Mouse (Mus musculus) layer of hippocampus, adult 9-10 months (tissue): Measurements from ENCODE around the gene Sgpp1.
"Not testable (repeated sequence)": the region's sequence is repeated elsewhere in the genome, so short reads cannot be mapped to it uniquely, and the experiment has no call there.

Source experiments
- DNase-seq: peaks from one replicate; pipeline ENCODE4 v3.0.0; 2022; ENCODE audit warnings: low spot score

Sgpp1 gene

DNA sequence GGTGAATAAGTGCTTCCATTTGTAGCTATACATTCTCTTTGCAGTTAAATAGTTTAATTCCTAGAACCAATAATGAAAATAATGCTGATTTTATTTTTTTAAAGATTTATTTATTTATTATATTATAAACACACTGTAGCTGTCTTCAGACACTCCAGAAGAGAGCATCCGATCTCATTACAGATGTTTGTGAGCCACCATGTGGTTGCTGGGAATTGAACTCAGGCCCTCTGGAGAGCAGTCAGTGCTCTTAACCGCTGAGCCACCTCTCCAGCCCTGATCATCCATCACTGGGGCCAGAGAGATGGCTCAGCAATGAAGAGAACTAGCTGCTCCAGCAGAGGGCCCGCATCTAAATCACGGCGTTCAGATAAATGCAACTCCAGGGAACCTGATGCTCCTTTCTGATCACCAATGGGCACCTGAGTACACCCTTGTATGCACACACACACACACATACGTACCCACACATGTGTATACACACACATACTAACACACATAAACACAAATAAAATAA is 3.5 kb downstream of the Sgpp1 start:
- DNase-seq = no peak

DNA sequence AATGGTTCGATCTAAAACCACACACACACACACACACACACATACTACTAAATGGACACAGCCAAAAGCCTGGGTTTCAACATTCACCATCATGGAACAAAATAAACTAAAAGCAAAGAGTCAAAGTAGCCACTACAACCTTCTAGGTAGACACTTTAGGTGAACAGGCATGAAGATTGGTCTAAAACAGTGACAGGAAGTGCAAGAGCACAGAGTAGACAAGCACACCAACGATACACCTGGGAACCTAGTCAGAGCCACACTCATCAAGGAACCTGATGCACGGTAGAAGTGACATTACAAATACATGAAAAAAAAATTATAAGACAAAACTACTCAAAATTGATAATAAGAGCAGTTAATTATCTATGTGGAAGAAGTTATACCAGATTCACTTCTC is 4.0 kb downstream of the Sgpp1 start:
- DNase-seq = no peak

DNA sequence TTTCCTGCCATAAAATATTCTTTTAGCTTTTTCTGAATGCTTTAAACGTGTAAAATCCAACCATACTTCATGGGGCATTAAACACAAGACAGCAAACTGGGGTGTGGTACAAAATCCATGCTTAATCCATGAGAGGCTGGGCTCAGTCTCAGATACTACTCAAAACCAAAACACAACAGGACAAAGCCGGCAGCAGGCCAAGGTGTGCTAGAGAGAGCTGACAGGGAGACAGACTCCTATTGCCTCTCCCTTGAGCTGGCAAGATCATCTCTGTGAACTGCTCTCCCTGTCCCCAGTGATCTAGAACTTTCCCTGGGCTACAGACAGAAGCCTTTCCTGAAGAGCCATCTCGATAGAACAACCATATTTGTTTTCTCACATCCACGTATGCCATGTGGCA is 5.1 kb downstream of the Sgpp1 start:
- DNase-seq = no peak

DNA sequence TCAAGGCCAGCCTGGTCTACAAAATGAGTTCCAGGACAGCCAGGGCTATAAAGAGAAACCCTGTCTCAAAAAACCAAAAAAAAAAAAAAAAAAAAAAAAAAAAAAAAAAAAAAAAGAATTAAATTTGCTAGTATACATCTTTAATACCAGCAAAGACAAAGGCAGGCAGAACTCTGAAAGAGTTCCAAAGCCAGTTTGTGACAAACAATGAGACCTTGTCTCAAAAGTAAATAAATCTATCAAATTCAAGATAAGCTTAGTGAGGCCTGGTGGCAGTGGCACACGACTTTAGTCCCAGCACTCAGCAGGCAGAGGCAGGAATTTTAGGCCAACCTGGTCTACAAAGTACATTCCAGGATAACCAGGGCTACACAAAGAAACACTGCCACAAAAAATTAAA is 5.7 kb downstream of the Sgpp1 start:
- no peak for DNase-seq

DNA sequence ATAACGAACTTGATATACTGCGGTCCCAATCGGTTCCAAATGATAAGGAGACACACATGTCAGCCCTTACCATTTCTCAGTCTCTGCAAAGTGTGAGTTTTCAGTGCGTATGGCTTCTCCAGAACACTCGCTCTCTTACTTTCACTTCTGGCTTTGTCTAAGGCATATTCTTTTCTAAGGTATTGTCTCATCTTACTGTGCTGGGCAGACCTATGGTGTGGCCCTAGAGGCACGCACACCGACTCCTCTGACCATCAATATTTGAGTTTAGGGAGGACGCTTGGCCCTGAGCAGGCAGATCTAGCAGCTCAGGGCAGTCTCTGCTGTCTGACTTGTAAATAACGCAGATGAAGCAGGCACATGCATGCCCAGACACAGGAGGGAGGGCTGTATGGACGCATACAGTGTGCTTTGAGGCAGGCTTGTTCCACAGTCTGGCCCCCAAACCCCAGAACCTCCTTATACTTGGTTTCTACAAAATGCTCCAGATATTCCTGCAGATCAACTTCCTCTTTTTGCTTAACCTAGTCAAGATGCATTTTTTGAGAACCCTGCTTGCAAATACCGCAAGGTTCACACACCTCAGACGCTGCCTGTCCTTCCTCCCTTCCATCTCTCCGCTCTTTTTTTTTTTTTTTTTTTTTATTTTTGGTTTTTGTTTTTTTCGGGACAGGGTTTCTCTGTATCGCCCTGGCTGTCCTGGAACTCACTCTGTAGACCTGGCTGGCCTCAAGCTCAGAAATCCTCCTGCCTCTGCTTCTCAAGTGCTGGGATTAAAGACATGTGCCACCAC is 8.0 kb downstream of the Sgpp1 start:
- no peak for DNase-seq

DNA sequence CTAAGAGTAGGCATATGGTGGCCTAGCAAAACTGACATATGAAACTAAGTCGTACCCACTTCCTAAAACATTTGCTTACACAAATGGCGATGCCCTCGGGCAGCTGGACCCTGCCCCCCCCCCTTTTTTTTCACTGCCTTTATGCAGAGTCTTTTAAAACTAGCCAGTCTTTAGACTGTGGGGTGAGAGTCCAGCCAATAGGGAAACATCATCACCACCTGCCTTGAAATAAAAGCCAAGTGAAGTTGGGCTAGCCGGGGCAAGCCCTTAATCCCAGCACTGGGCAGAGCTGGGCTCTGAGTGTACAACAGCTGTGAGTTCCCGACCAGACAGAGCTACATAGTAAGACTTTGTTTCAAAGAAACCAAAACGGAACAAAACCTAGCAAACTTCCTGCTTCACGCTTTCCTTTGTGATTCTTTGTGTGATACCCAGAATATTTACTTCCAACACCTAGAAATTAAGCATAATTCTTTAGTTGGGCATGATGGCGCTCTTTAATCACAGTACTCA is 9.1 kb downstream of the Sgpp1 start:
- DNase-seq = no peak

DNA sequence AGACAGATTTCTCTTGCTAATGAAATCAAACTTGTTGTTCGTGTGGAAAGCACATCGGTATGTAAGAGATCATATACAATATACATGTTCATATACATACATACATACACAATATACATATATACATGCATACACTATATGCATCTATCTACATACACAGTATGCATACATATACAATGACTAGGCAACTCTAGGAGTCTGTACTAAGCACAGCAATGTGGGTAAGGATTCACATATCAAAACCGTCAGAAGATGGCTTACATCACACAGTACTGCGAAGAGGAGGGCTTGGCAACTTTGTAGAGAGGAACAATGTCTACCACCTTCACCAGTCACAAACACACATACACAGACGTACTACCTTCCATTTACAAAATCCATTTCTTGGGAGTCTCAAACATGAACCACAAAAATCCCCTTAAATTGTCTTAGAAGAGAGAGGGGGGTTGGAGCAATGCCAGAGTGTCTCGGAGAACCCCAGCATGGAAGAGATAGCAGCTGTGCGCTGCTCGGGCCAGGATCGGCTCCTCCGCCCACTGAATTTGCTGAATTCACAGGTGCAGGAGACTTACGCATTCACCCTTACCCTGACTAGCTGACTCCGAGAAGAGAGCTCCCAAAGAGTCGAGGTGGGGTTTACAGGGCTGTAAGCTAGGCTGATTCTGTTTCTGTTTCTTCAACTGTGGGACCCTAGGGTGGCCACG is 10.8 kb downstream of the Sgpp1 start:
- DNase-seq = no peak

DNA sequence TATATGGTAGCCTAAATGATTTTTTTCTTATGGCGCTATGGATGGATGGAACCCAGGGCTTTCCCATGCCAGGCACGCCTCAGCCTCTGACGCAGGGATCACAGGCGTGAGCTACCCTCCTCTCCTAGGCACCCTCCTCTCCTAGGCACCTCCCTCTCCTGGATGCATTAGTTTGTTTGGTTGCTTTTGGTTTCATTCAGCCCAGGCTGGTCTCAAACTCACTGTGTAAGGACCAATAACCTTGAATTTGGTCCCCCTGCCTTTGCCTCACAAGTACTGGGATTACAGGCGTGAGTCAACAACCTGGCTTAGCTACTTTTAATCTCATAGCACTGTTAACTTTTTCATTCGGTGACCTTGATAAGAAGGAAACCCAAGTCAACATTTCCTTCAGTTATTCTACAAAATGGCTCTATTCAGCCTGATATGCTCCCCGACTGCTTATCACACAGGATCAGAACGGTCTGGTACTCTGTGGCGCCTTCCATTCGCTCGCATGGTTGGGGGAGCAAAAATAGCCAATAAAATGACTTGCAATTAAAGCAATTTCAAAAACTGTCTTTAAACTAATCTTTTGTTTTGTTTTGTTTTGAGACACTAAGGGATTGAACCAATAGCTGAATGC is 11.6 kb downstream of the Sgpp1 start:
- no peak for DNase-seq

DNA sequence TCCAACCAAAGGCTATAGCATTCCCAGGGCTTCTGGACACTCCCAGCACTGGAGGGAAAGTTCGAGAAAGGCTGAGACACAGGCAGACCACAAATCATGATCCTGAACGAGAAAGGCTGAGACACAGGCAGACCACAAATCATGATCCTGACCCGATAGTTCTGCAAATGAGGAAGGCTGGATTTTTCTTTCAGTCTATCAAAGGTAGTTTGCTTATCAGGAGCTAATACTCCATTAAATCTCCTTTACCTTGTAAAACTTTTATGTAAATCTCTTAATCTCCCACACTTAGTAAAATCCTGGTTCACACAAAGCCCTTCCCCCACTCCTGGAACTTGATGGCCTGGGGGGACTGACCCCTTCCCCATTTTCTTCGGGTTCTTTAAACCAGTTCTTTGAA is 13.6 kb downstream of the Sgpp1 start:
- DNase-seq = no peak

DNA sequence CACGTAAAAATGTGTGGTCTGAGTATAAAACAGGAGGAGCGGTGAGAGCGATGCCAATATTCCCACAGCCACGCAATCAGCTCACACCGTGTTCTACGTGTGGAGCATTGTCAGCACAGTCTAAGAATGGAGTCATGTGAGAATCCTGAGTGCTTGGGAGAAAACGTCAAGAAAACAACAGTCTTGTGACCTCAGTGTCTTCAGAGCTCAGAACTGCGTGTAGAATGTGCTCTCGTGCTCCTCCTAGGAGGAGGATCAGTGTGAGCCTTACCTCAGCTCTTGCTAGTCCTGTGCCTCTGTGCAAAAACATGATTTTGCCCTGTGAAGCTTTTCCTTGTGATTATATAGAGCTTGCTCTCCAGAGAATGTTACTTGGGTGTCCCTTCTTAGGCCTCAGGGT is 14.5 kb downstream of the Sgpp1 start:
- DNase-seq = no peak

DNA sequence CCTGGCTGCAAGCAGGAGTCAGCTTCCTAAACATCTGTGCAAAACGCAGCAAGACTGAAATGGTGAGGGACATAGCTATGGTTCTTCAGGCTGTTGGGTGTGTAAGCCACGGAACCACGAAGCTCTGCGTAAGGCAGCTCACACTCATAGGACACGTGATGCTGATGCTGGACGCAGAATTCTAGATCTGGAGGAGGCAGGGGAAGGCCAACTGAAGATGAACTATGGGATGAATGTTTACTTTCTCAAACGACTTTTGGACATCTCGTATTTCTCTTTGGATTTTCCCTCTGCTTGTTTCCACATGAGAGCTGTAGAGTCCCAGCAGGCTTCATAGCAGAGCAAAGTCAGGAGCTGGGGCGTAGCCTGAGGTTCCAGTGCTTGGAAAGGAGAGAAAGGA is 21.9 kb downstream of the Sgpp1 start:
- DNase-seq = no peak

DNA sequence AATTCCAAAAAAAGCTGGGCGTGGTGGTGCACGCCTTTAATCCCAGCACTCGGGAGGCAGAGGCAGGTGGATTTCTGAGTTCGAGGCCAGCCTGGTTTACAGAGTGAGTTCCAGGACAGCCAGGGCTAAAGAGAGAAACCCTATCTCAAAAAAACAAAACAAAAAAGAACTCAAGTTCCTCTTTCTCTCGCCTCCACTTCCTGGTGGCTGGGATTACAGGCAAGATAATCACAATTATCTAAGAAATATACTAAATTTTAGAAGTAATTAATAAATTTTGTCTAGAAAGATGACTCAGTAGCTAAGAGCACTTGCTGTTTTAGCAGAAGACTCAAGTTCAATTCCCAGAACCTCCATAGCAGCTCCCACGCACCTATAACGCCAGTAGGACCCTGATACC is 22.6 kb downstream of the Sgpp1 start:
- DNase-seq = not testable (repeated sequence)

DNA sequence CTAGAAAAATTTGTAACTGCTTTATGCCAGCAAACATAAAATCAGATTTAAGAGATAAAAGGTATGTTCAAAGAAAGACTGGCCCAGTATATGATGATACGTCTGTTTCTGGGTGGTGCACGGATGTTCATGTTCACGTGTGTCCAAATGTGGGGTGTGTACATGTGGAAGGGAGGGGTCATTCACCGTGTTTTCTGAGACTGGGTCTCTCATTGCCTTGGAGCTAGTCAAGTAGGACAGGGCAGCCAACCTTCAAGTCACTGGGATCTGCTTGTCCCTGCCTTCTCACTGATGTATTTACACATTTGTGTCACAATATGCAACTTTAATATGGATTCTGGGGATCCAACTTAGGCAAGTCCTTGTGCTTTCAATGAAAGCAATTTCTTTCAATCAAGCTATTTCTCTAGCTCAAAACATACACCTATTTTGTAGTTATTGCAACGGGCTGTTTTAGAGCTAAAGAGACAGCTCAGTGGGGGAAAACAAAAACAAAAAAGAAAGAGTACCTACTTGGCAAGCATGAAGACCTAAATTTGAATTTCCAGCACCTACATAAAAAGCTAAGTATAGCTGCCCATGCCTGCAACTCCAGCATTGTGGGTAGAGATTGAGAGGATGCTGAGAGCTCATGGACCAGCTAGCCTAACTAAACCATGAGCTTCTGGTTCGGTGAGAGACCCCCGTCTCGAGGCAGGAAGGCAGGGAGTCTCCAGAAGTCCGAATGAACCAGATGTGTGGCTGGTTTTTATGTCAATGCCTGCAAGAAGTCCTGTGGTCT is 24.7 kb downstream of the Sgpp1 start:
- DNase-seq = no peak

DNA sequence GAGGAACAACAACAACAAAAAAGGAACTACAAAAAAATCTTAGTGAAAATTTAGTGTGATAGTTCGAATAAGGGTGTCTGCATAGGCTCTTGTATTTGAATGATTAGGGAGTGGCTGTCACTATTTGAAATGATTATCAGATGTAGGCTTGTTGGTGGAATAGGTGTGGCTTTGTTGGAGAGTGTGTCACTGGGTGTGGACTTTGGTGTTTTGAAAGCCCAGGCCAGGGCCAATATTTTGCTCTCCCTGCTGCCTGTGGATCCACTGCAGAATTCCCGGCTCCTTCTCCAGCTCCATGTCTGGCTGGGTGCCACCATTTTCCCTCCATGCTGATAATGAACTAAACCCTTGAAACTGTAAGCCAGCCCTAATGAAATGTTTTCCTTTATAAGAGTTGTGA is 26.0 kb downstream of the Sgpp1 start:
- no peak for DNase-seq

DNA sequence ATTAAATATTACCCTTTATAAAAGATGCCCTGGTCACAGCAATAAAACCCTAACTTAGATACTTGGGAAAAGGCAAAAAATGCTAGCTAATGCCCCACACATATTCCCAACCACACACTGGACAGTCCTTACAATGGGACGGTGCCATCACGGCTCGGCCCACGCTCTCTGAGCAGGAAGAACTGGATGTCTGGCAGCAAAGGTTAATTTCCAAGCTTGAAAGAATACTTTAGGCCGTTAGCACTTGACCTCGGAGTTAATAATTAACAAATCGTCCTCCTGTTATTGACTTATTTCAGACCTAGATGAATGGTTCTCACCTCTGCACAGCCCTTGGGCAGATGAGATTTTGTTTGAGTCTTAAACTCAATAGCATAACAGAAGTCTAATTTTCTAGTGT is 28.9 kb downstream of the Sgpp1 start:
- no peak for DNase-seq

DNA sequence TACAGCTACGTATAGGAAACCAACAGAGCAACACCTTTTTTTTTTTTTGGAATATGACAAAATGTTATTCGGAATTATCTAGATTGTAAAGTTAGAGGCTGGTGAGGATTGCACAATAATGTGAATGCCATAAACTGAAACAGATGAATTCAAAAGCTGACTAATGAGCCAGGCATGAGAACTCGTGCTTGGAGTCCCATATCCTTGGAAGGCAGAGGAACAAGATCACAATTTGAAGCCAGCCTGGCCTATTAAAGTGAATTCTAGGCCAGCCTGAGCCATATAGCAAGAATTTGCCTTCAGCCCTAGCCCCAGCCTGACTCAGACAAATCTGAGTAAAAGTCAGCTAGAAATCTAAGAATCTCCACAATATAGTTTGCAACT is 32.8 kb downstream of the Sgpp1 start:
- DNase-seq = no peak

DNA sequence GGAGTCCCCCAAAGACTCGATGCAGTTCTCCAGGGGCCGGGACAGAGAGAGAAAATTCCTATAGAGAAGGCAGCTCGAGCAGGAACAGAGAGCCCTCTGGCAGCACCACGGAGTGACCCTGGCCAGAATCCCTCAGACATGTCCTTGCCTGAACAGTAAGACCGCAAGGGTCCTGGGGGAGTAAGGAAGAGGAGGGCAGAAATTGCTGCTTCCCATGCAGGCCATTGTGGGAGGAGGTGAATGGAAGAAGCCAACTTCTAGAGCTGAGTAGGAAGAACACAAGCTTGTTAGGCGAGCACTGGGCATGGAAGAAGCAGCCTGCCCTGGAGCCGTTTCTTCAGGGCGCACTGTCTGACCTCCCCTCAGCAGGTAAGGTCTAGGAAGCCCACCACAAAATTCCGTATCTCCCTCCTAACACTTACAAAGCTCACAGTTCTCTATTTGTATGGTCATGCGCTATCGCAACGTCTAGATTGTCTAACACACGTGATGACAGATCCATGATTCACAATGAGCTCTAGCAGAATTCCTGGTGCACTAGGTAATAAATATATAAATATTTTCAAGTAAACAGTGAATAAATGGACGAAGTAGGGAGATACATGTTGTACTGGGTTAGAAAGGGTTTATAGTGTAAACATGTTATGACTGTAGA is 33.3 kb downstream of the Sgpp1 start:
- no peak for DNase-seq

DNA sequence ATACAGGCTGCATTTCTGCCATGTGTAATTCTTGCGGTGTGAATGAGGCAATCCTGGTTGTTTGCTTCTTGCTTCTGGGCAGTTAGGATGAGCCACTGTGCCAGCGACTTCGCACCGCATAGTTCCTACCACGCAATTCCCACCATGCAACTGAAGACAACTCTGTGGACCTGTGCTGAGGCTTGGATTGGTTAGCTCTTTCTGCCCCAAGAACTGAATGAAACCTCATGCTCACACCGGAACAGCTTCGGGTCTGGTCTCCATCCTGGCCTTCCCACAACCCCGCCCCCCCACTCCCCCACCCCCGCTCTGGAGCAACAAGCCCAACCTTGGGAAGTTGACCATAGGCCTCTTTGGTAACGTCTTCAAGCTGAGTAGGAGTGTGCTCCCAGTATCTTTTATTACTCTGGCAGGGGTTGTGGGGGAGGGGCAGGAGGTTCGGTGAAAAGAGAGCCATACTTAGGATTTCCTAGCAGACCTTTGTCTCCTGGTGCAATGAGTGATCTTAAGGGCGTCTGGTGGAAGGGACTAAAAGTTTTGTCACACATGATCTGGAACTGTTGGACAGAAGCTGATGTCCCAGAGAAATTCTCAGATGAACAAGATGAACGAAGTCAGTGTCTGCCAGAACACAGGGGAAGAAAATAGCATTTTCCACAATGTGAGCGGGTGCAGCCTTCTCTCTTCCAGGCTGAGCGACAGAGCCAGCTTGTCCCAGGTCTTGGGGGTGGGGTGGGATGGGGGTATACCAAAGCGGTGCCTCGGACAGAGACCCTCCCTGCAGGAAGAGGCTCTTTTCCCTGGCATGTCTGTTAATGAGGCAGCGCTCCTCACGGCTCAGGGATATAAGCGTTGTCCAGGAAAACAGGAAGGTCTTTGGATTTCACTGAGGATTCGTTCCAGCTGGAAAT is 34.1 kb downstream of the Sgpp1 start:
- DNase-seq = no peak

DNA sequence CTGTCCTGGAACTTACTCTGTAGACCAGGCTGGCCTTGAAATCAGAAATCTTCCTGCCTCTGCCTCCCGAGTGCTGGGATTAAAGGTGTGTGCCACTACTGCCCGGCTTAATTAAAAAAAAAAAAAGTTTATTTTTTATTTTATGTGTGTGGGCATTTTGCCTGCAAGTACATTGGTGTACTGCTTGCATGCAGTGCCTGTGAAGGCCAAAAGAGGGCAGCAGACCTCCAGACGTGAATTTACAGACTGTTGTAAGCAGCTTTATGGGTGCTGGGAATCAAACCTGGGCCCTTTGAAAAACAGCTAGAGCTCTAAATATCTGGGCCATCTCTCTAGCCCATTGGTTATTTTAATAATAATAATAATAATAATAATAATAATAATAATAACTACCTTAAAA is 36.8 kb downstream of the Sgpp1 start:
- DNase-seq = no peak

DNA sequence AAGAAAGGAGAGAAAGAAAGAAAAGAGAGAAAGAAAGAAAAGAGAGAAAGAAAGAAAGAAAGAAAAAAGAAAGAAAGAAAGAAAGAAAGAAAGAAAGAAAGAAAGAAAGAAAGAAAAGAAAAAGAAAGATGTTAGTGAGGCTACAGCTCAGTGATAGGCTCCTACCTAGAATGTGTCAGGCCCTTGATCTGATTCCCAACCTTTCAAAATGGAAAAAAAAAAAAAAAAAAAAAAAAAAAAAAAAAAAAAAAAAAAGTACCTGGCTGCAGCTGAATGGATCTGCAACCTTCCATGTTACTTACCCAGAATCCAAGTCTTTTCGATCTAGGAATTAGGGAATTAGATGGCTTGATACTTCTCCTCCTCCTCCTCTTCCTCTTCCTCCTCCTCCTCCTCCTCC is 39.7 kb downstream of the Sgpp1 start:
- DNase-seq = not testable (repeated sequence)

DNA sequence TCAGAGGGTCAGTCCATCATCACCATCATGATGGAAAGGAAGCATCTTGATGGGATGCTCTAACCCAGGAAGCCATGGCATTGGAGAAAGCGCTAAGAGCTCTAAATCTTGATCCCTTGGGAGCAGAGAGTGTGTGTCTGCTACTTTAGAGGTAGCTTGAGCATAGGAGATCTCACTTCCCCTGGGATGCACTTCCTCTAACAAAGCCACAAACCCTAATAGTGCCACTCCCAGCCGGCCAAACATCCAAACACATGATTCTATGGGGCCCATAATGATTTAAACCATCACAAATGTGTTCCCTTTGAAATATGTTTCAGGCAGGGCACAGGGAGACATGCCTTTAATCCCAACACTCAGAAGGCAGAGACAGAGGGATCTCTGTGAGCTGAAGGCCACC is 46.5 kb downstream of the Sgpp1 start:
- no peak for DNase-seq
